Mouse (Mus musculus) thymus, adult 2 months (tissue): ENCODE measurements around the gene Olfr522.

Experiments used
- CTCF ChIP-seq: fragments of 200-500 bp; IDR thresholded peaks from 2 replicates; pipeline ENCODE4 v1.5.1; 2012; ENCODE audit warnings: mild to moderate bottlenecking, control low read depth, low read length, moderate library complexity, borderline replicate concordance; ENCODE audit not compliant: control insufficient read depth, poor library complexity, insufficient read depth; ENCODE audit errors: extremely low read depth
- POLR2A ChIP-seq: fragments of 200-500 bp; IDR thresholded peaks from 2 replicates; pipeline ENCODE4 v1.6.1; 2012; ENCODE audit warnings: mild to moderate bottlenecking, low read length, control low read depth, moderate library complexity; ENCODE audit not compliant: control insufficient read depth, poor library complexity, insufficient read depth; ENCODE audit errors: extremely low read depth

DNA sequence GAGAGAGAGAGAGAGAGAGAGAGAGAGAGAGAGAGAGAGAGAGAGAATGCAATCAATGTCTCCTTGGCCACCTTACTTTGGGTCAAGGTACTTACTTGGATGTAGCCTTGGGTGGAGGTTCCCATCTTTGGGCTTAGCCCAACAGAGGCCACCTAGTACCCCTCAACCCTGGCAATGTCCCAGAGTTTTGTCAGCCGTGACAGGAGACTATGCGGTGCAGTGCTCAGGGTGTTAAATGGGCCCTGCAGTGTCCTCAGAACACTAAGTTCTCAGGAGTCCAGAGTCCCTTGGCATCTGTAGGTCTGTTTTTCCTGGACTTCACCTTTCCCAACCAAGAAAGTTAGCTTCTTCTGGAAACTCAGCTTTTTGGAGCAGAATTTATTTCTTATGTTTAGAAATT, 14.6 kb upstream of the Olfr522 start:
- TF ChIP-seq CTCF, result no peak
- TF ChIP-seq POLR2A, result no peak
